Mouse (Mus musculus): Measurements from ENCODE around the gene 6030458C11Rik.

The 6030458C11Rik gene

GRCm38 (mm10) chr15:12760747-12761146 is 63.7 kb downstream of the 6030458C11Rik start:
- DNase-seq (ENCODE audit: low spot score) = no peak

- no peak for DNase-seq (ENCODE audit: low spot score)
Observed at GRCm38 (mm10) chr15:12758461-12758860, 66.0 kb downstream of the 6030458C11Rik start.

All from T-cell, adult 2 months (primary cell).